Mouse (Mus musculus): ENCODE results near the gene Syne3.

Syne3 gene

DNA sequence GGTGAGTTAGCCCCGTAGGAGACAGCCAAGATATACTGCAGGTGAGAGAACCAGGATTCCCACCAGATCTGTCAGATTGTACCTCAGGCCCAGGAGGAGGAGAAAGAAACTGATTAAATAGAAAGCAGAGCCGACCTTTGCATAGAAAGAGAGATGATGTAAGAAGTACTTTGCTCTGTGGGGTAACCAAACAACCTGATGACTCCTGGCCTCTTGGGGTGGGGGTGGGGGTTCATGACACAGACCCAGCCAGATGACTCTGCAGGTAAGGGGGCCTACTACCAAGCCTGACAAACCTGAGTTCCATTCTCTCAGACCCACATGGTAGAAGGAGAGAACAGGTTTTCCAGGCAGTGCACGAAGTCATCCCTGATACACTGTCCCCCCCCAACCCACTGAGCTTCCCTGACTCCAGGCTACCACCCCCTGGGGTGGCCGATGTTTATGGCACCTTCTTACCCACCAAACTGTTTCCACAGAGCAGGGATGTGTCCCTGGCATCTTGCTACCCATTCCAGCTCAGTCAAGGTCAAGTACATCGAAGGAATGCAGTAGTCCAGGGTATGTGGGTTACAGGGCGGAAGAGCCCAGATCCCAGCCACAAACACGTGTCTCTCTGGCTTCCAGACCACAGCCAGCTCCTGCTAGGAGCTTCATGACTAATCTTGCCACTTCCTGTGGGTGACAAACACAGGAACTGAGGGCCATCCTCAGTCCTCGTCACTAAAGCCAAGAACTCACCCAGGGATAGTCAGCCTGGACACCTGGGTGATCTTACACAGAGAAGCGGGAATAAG, 8.9 kb downstream of the Syne3 start:
- no peak for DNase-seq (ENCODE audit: low read depth, low spot score)

DNA sequence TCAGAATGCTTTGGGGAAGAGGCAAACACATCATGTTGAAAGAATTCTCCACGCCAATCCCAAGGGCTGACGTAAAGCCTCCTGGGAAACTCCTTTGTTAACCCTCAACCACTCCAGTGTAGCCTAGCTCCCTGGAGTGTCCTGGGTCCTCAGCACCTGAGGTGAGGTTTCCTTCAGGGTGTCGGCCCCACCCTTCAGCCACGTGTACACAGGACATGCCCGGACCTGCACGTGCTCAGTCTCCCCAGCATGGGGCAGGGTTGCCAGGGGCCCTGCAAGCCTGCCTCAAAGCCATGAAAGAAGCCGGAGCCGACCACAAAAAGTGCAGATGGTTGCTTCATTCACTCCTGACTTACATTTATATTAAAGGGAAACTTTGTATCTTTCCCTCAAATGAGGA, 10.4 kb downstream of the Syne3 start:
- no peak for DNase-seq (ENCODE audit: low read depth, low spot score)

GRCm38 (mm10) chr12:104998541-104998940, 11.1 kb downstream of the Syne3 start:
- DNase-seq (ENCODE audit: low read depth, low spot score): no peak

GRCm38 (mm10) chr12:104997641-104998293, 11.8 kb downstream of the Syne3 start:
- DNase-seq (ENCODE audit: low read depth, low spot score): no peak

- DNase-seq (ENCODE audit: low read depth, low spot score): no peak
Measured at GRCm38 (mm10) chr12:104997159-104997558, 12.4 kb downstream of the Syne3 start.

DNA sequence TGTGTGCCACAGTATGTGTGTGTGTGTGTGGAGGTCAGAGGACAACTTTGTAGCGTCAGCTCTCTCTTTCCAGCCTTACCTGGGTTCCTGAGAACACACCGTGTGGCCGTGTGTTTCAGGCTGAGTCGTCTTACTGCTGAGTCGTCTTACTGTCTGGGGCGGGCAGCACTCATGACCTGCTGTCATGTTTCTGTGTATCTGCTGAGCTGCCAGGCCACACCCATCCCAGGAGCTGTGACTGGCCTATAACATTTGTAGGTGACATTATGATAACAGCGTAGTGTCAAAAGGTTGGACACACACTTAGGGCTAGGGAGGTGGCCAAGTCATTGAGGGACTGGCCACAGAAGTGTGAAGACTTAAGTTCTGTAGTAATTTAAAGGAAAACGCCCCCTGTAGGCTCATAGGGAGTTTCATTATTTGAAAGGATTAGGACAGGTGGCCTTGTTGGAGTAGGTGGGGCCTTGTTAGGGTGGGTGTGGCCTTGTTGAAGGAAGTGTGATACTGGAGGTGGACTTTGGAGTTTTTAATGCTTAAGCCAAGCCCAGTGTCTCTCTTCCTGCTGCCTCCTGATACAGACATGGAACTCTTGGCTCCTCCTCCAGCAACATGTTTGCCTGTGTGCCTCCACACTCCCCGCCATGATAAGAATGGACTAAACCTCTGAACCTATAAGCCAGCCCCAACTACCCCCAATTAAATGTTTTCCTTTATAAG, 13.4 kb downstream of the Syne3 start:
- DNase-seq (ENCODE audit: low read depth, low spot score): no peak

DNA sequence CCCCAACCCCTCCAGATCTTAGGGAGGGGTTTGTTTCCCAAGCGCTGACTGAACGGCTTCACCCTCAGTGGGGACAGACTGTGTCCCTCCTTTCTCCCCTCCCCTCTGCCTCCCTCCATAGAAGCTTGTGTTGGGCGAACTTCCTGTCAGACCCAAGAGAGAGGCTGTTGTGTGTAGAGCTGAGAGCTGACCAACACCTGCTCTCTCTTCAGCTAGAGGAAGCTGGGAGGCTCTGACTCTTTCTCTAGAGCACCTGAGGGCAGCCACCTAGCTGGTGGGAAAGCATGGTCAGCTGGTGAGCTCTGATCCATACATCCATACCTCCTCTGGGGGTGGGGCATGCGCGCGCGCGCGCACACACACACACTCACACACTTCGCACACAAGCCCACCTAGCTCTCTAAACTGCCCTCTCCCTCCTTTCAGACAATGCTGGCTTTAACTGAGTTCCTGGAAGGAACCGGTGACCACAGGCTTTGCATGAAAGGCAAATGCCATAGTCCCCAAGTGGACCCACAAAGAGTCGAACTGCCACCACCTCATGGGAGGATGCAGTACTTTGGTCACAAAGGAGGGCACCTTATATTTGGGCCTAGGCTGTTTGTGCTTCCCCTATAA, 14.2 kb downstream of the Syne3 start:
- no peak for DNase-seq (ENCODE audit: low read depth, low spot score)

DNA sequence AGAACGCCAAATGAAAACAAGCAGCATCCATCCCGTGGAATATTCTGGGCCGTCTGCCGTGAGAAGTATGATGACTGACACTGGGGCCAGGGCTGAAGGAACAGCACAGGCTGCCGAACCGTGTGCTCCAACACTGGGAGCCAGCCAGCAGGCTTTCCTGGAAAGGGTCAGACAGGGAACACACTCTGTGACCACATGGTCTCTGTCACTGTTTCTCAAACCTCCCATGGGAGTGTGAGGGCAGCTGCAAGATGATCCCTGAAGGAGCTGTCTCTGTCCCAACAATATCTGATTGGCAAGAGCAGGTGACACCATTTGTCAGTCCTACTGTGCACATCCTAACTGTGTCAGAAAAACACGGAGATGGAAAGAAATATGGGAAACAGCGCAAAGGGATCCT, 16.8 kb downstream of the Syne3 start:
- DNase-seq (ENCODE audit: low read depth, low spot score): no peak

DNA sequence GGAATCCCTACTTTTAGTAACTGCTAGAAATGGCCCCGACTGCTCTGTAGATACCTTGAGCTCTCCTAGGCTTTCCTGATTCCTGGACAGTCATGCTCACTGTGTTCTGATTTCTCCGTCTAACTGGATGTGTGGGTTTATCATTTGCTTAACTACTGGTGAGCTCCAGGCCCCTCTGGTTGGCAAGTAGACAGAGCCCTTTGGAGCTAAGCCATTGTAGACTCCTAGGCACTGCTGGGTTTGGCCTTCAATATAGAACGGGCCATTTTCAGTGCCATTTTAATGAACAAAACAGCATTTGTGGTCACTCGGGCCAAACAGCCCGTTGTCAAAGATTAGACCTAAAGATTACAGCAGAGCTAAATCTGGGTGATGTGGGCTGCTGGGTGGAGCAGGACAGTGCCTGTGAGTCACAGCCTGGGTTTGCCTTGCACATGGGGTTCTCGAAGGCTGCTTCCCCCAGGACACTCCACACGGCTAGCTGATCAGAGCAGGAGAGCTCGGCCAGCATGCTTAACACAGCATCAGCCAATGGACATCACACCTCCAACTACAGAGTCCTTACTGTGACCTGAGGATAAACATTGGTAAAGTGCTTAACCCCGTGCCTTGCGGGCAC, 17.4 kb downstream of the Syne3 start:
- no peak for DNase-seq (ENCODE audit: low read depth, low spot score)

DNA sequence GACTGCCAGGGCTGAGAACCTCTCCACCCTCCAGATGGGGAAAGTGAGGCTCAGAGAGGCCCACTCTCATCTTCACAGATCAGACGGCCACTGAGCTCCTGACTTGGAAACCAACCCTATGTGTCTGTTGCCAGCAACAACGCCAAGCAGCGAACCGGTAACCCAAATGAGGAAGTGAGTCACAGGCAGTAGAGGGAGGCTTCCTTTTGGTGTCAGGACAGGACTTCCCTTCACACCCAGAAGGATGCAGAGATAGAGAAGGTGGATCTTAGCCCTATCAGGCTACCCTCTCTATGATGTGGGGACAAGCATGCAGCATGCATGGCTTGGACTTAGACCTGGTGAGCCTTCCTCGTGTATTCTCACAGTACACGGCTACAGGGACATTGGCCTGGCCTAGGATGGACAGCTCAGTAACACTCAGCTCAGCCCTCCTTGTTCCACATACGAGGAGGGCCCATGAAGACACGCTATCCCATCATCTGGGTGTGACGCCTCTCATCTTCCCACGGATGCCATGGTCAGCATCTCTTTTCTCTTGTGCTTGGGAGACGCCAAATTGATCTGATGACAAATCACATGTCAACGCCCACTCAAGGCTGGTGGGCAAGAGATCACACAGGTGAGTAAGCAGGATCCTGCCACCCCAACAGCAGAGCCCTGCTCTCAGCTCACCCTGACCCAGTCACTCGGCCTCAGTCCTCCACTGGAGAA, 18.7 kb downstream of the Syne3 start:
- DNase-seq (ENCODE audit: low read depth, low spot score): no peak

DNA sequence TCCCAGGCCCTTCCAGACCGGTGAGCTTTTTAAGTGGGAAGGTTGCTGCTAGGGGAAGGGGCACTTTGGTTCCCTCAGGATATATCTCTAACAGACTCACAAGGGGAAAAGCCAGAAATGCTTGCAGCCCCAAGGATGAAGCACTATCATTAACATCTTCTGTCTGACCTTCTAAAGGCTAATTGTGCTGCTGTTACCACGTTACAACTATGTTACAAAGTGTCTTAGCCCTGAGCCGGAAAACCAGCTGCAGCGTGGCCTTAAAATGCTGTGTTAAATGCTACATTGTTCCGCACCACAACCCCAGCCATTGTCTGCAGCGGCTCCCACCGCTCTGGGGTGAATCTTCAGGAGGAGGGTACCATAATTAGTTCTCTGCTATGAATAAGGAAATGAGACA, 21.7 kb downstream of the Syne3 start:
- no peak for DNase-seq (ENCODE audit: low read depth, low spot score)

GRCm38 (mm10) chr12:104986781-104987180, 22.8 kb downstream of the Syne3 start:
- DNase-seq (ENCODE audit: low read depth, low spot score): no peak

DNA sequence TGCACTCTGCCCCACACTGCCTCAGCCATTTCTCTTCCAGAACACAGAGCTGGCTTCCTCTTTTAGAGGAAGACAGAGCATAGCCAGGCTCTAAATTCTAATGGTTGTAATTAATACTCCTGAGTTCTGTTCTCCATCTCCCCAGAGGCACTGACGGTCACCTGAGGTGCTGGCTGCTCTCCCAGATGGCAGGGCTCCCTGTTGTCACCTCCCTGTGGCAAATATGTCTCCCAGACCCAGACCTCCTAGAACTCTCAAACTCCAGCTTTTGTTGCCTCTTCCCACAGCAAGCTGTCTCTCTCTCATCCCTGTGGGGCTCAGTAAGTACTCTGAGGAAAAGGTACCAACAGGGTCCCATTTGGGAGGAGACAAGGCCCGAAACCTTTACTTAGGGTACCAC, 23.6 kb downstream of the Syne3 start:
- no peak for DNase-seq (ENCODE audit: low read depth, low spot score)

GRCm38 (mm10) chr12:104985088-104985487, 24.5 kb downstream of the Syne3 start:
- DNase-seq (ENCODE audit: low read depth, low spot score): no peak

DNA sequence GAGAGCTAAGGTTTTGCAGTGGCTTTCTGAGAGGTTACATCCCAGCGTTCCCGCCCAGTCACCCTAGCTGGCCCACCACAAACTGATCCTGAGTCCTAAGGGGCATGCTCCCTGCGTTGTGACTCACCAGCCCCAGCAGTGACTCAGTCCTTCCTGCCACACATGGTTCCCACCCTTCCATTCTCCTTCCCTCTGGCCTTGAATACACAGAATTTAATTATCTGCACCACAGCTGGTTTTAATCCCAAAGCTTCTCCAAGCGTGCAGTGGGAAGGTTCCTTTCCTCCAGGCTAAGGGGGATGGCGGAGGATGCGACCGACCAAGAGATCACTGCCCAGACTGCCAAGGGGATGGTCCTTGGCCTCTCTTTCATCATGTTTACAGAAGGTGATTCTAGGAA, 26.1 kb downstream of the Syne3 start:
- no peak for DNase-seq (ENCODE audit: low read depth, low spot score)

GRCm38 (mm10) chr12:104978943-104979723, 30.5 kb downstream of the Syne3 start:
- DNase-seq (ENCODE audit: low read depth, low spot score): no peak

DNA sequence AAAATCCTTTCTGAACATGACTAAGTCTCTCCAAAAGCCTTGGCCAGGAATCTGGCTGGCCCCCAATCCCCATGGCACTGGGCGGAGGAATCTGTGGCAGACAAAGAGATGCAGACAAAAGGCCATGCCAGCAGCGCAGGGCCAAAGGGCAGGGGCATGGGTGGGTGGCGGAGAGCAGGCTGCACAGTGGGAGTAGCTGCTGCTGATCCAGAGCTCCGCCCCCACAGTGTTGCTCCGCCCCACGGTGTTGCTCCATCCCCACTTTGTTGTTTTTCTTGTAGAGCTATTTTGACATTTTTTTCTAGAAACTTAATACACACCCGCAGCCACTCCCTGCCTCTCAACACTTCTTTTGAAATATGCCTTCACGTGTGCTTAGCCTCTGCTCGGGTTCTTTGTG, 31.2 kb downstream of the Syne3 start:
- DNase-seq (ENCODE audit: low read depth, low spot score): no peak

DNA sequence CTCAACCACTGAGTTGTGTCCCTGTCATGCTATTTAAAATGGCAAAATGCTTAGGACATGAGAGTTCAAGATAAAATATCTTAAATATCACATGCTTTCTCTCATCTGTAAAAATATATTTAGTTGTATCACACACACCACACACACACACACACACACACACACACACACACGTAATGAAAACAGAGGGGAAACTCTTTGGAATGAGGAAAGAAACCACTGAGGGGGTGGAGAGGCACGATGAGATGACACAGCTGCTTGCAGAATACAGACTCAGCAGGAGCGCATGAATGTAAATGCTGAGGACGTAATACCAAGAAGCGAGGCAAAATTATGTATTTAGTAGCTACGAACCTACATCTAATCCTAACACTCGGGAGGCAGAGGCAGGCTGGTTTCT, 32.7 kb downstream of the Syne3 start:
- DNase-seq (ENCODE audit: low read depth, low spot score): no peak

DNA sequence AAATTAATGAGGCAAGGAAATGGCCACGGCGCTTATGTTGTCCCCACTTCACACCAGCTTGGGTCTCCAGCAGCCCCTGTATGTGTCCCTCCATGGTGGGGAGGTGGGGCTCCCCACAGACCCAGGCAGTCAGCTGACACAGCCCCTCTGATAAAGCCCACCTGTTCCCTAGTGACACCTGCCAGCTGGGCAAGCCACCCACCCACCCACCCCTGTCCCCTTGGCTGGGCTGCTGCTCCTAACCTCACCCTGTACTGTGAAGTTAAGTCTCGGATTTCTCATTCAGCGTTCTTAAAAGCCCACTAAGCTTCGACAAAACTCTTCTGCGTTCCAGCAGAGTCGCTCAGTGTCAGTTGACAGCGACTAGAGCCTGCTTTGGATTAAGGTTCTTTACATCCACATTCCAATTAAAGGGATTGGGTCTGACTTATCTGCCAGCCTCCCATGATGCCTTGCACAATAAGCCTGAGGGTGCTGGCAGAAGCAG, 33.2 kb downstream of the Syne3 start:
- no peak for DNase-seq (ENCODE audit: low read depth, low spot score)

DNA sequence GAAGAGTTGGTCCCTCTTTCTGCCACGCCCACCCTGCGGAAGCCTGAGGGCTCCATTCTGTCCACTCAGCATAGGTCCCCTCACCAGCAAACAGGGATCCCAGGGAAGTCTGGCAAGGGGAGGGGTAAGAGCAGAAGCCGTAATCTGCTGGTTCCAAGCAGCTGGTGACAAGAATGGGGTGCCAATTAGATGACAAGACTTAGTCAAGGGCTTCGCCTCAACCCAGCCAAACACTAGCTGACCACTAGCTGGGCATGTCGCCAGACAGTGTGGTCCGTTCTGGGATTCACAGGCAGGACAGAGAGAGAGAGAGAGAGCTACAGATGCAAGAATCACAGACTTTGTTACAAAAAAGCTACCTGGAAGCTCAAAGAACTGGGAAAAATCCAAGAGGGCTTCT, 36.7 kb downstream of the Syne3 start:
- no peak for DNase-seq (ENCODE audit: low read depth, low spot score)
